Mouse (Mus musculus) bone marrow, adult 2 months (tissue): ENCODE measurements at regions not wholly inside any gene's neighbourhood (a gene's known extent, or its start where the extent isn't known, plus 50 kb on each side); places are given as distances from the start of the nearest gene placed in this dataset.

Source experiments
- CTCF ChIP-seq: fragments of 200-500 bp; IDR thresholded peaks from 2 replicates; pipeline ENCODE4 v1.5.1; 2011; ENCODE audit warnings: low read length, control low read depth; ENCODE audit not compliant: control insufficient read depth, insufficient read depth
- POLR2A ChIP-seq: fragments of 200-500 bp; IDR thresholded peaks from 2 replicates; pipeline ENCODE4 v1.6.1; 2011; ENCODE audit warnings: low read depth, mild to moderate bottlenecking, control low read depth, low read length, borderline replicate concordance; ENCODE audit not compliant: control insufficient read depth

GRCm38 (mm10) chr13:107314746-107315145, 292.8 kb upstream of the Kif2a start:
- TF ChIP-seq POLR2A: no peak
- no peak for TF ChIP-seq CTCF
